Mouse (Mus musculus): Measurements from ENCODE around the gene Cdh3.

DNA sequence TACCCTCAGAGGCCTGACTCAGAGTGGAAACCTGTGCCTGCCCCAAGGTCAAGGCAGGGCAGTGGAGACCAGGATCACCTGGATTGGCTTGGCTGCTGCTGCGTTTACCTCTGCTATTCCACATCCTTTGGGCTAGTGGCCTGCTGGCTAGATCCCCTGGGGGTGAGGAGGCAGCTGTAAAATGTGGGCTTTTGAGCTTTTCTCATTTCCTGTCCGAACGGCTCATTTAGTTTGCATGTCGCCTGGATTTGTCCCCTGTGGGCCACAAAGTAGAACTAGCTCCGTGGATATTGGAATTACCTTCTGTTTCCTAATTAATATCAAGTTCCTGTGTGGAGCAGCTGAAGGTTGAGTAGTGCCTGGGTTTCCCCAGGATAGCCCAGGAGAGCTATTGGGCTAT is 28.5 kb downstream of the Cdh3 start:
- TF ChIP-seq CTCF (conservative IDR thresholded peaks at IDR 0.05; ENCODE audit: low read length), result no peak
- no peak for TF ChIP-seq POU5F1 (IDR thresholded peaks at IDR 0.05; ENCODE audit: borderline replicate concordance, low read length)
- no peak for TF ChIP-seq NANOG (IDR thresholded peaks at IDR 0.05; ENCODE audit: borderline replicate concordance, low read length)
